Mouse (Mus musculus): ENCODE results near the gene Stat4. TPM values are rescaled to one million over a fixed set of nuclear protein-coding genes. Genes with fewer than 3 reads are reported as not detected.

The Stat4 gene
- polyA plus RNA-seq, 1 experiment from 2014 or later: 0.38 TPM

GRCm38 (mm10) chr1:52118860-52119591 is 132.1 kb downstream of the Stat4 start, which contains the start of gene Stat1:
Gene Stat1 (plus strand): TSS chr1:52119440.
- peak within 1 kb of the TSS; percentile 95 for H3K27ac ChIP-seq (ENCODE audit: low read depth, low read length)
- WGBS: 2% methylated on average over 37 of the region's 37 CpGs

GRCm38 (mm10) chr1:52119691-52120090 is 132.7 kb downstream of the Stat4 start:
- Histone ChIP-seq H3K4me3 (ENCODE audit: low read depth, low read length) (peak overlapping the region; percentile 99), H3K9ac (ENCODE audit: low read depth, low read length) (peak overlapping the region; percentile 79), H3K4me1 (replicated peaks; ENCODE audit: control insufficient read depth, insufficient read depth, low read length) (0 out of 2 replicates have a peak, but pooled peaks cover 4% of the 10 kb centered on the region), H3K27me3 (replicated peaks; ENCODE audit: control insufficient read depth, insufficient read depth, low read length) (no peaks in the 10 kb centered on the region), H3K4me2 (replicated peaks; ENCODE audit: low read depth) (peak overlapping the region; percentile 81), H3K36me3 (ENCODE audit: control insufficient read depth, insufficient read depth) (peaks cover 22% of the 10 kb centered on the region), H3K27ac (ENCODE audit: low read depth, low read length) (peak overlapping the region; percentile 95), H3K9me3 (ENCODE audit: control insufficient read depth) (no peaks in the 10 kb centered on the region)
- TF ChIP-seq CTCF (IDR thresholded peaks at IDR 0.05; ENCODE audit: low read depth): no peak
- peak; percentile 76 for ATAC-seq
- under 1% methylated on average over 20 of the region's 20 CpGs for WGBS

More at GRCm38 (mm10) chr1:52118860-52119591, 132.1 kb downstream of the Stat4 start, which contains the start of gene Stat1:
- H3K4me1 ChIP-seq (replicated peaks; ENCODE audit: control insufficient read depth, insufficient read depth, low read length): 0 out of 2 replicates have a peak, but pooled peaks cover 4% of the 10 kb centered on the region
- ATAC-seq: peak; percentile 94
- H3K9ac ChIP-seq (ENCODE audit: low read depth, low read length): peak within 1 kb of the TSS; percentile 79
- no peaks in the 10 kb centered on the region for H3K9me3 ChIP-seq (ENCODE audit: control insufficient read depth)
- peak; percentile 58 for TF ChIP-seq CTCF (IDR thresholded peaks at IDR 0.05; ENCODE audit: low read depth)
- peak within 1 kb of the TSS; percentile 81 for H3K4me2 ChIP-seq (replicated peaks; ENCODE audit: low read depth)
- peaks cover 15% of the 10 kb centered on the region for H3K36me3 ChIP-seq (ENCODE audit: control insufficient read depth, insufficient read depth)
- peak within 1 kb of the TSS; percentile 99 for H3K4me3 ChIP-seq (ENCODE audit: low read depth, low read length)
- H3K27me3 ChIP-seq (replicated peaks; ENCODE audit: control insufficient read depth, insufficient read depth, low read length): no peaks in the 10 kb centered on the region

- Histone ChIP-seq H3K4me3 (ENCODE audit: low read depth, low read length) (peak overlapping the region; percentile 99), H3K27ac (ENCODE audit: low read depth, low read length) (peak overlapping the region; percentile 95; the same call in 1 of the 2 replicates), H3K4me1 (replicated peaks; ENCODE audit: control insufficient read depth, insufficient read depth, low read length) (0 out of 2 replicates have a peak, but pooled peaks cover 4% of the 10 kb centered on the region), H3K27me3 (replicated peaks; ENCODE audit: control insufficient read depth, insufficient read depth, low read length) (no peaks in the 10 kb centered on the region), H3K4me2 (replicated peaks; ENCODE audit: low read depth) (peak overlapping the region; percentile 81), H3K9me3 (ENCODE audit: control insufficient read depth) (no peaks in the 10 kb centered on the region), H3K9ac (ENCODE audit: low read depth, low read length) (peak overlapping the region; percentile 79), H3K36me3 (ENCODE audit: control insufficient read depth, insufficient read depth) (peaks cover 27% of the 10 kb centered on the region)
- WGBS: 32% methylated on average over 10 of the region's 10 CpGs
- ATAC-seq: no peak
- TF ChIP-seq CTCF (IDR thresholded peaks at IDR 0.05; ENCODE audit: low read depth): no peak
Measured at GRCm38 (mm10) chr1:52120191-52120590, 133.2 kb downstream of the Stat4 start.

GRCm38 (mm10) chr1:52121052-52121451 is 134.1 kb downstream of the Stat4 start:
- H3K4me2 ChIP-seq (replicated peaks; ENCODE audit: low read depth): peak overlapping the region; percentile 81
- 85% methylated on average over 3 of the region's 3 CpGs for WGBS

DNA sequence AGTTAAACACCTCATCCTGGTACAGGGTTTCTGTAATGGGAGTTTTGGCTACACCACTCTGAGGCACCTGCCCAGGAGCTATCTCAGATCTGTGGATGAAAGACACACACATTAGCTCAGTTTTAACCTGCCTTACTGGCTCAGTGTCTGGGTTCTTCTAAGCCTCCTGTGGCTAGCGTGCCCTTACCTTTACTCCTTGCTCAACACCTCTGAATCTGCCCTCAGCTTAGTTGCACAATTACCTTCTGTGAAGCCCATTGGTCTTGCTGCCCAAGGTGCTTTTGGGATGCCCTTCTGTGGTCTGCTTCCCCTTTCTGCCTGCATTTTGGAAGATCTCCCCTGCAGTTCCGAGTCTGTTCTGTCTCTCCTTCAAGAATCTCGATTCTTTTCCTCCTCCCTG is 137.9 kb downstream of the Stat4 start:
- 72% methylated on average over 3 of the region's 3 CpGs for WGBS
- no peaks in the 10 kb centered on the region for H3K9me3 ChIP-seq (ENCODE audit: control insufficient read depth)
- no peak overlapping the region for H3K9ac ChIP-seq (ENCODE audit: low read depth, low read length)
- H3K36me3 ChIP-seq (ENCODE audit: control insufficient read depth, insufficient read depth): peaks cover 63% of the 10 kb centered on the region
- no peak overlapping the region for H3K4me2 ChIP-seq (replicated peaks; ENCODE audit: low read depth)
- 0 out of 2 replicates have a peak, but pooled peaks cover 4% of the 10 kb centered on the region for H3K4me1 ChIP-seq (replicated peaks; ENCODE audit: control insufficient read depth, insufficient read depth, low read length)
- no peak for ATAC-seq
- no peak overlapping the region for H3K27ac ChIP-seq (ENCODE audit: low read depth, low read length)
- H3K27me3 ChIP-seq (replicated peaks; ENCODE audit: control insufficient read depth, insufficient read depth, low read length): no peaks in the 10 kb centered on the region
- H3K4me3 ChIP-seq (ENCODE audit: low read depth, low read length): no peak overlapping the region
- no peak for TF ChIP-seq CTCF (IDR thresholded peaks at IDR 0.05; ENCODE audit: low read depth)

More at GRCm38 (mm10) chr1:52121052-52121451, 134.1 kb downstream of the Stat4 start:
- Histone ChIP-seq H3K4me1 (replicated peaks; ENCODE audit: control insufficient read depth, insufficient read depth, low read length) (0 out of 2 replicates have a peak, but pooled peaks cover 4% of the 10 kb centered on the region), H3K4me3 (ENCODE audit: low read depth, low read length) (no peak overlapping the region), H3K27ac (ENCODE audit: low read depth, low read length) (no peak overlapping the region), H3K36me3 (ENCODE audit: control insufficient read depth, insufficient read depth) (peaks cover 36% of the 10 kb centered on the region), H3K9me3 (ENCODE audit: control insufficient read depth) (no peaks in the 10 kb centered on the region), H3K27me3 (replicated peaks; ENCODE audit: control insufficient read depth, insufficient read depth, low read length) (no peaks in the 10 kb centered on the region), H3K9ac (ENCODE audit: low read depth, low read length) (no peak overlapping the region)
- no peak for TF ChIP-seq CTCF (IDR thresholded peaks at IDR 0.05; ENCODE audit: low read depth)
- no peak for ATAC-seq

- no peaks in the 10 kb centered on the region for H3K27me3 ChIP-seq (replicated peaks; ENCODE audit: control insufficient read depth, insufficient read depth, low read length)
- H3K4me1 ChIP-seq (replicated peaks; ENCODE audit: control insufficient read depth, insufficient read depth, low read length): no peaks in the 10 kb centered on the region
- H3K36me3 ChIP-seq (ENCODE audit: control insufficient read depth, insufficient read depth): peaks cover 82% of the 10 kb centered on the region
- no peak overlapping the region for H3K9ac ChIP-seq (ENCODE audit: low read depth, low read length)
- WGBS: 93% methylated on average over 6 of the region's 6 CpGs
- no peak for ATAC-seq
- H3K9me3 ChIP-seq (ENCODE audit: control insufficient read depth): no peaks in the 10 kb centered on the region
- no peak overlapping the region for H3K27ac ChIP-seq (ENCODE audit: low read depth, low read length)
- H3K4me2 ChIP-seq (replicated peaks; ENCODE audit: low read depth): no peak overlapping the region
- H3K4me3 ChIP-seq (ENCODE audit: low read depth, low read length): no peak overlapping the region
- no peak for TF ChIP-seq CTCF (IDR thresholded peaks at IDR 0.05; ENCODE audit: low read depth)
Measured at GRCm38 (mm10) chr1:52127350-52127749, 140.4 kb downstream of the Stat4 start.
